Mouse (Mus musculus) hindbrain, embryonic 11.5 days (tissue): Measurements from ENCODE around the gene Zcchc9. TPM values are rescaled to one million over a fixed set of nuclear protein-coding genes. Genes with fewer than 3 reads are reported as not detected.

Source experiments
- ATAC-seq: fragments of 200-750 bp; cut with Nextera tagmentation; 2 replicates; pipeline ENCODE4 v1.8.0; 2017; ENCODE audit warnings: mild to moderate bottlenecking, moderate TSS enrichment, moderate library complexity; ENCODE audit not compliant: low FRiP score
- DNase-seq: peaks from one replicate; pipeline ENCODE4 v3.0.0-alpha.2; 2015; ENCODE audit warnings: low spot score
- H3K27ac ChIP-seq: fragments of 300-500 bp; sonication (generic); 2 replicates; pipeline ENCODE4 v1.5.1; 2014; ENCODE audit warnings: mild to moderate bottlenecking, low read depth, low read length
- H3K27me3 ChIP-seq: fragments of 300-500 bp; sonication (generic); 2 replicates; pipeline ENCODE4 v1.6.1; 2014; ENCODE audit warnings: mild to moderate bottlenecking, low read length, moderate library complexity, mixed read lengths; ENCODE audit not compliant: control insufficient read depth, insufficient read depth
- H3K36me3 ChIP-seq: fragments of 300-500 bp; sonication (generic); 2 replicates; pipeline ENCODE4 v1.6.1; 2014; ENCODE audit warnings: mild to moderate bottlenecking, low read length, moderate library complexity, mixed read lengths; ENCODE audit not compliant: control insufficient read depth, insufficient read depth
- H3K4me1 ChIP-seq: fragments of 300-500 bp; sonication (generic); replicated peaks from 2 replicates; pipeline ENCODE4 v1.6.1; 2014; ENCODE audit warnings: low read length, mixed read lengths; ENCODE audit not compliant: control insufficient read depth, insufficient read depth
- H3K4me2 ChIP-seq: fragments of 300-500 bp; sonication (generic); replicated peaks from 2 replicates; pipeline ENCODE4 v1.6.1; 2014; ENCODE audit warnings: mild to moderate bottlenecking, low read depth, low read length
- H3K4me3 ChIP-seq: fragments of 300-500 bp; sonication (generic); 2 replicates; pipeline ENCODE4 v1.5.1; 2014; ENCODE audit warnings: low read depth, low read length
- H3K9ac ChIP-seq: fragments of 300-500 bp; sonication (generic); 2 replicates; pipeline ENCODE4 v1.6.1; 2014; ENCODE audit warnings: low read depth, low read length
- H3K9me3 ChIP-seq: fragments of 300-500 bp; sonication (generic); 2 replicates; pipeline ENCODE4 v1.6.1; 2016; ENCODE audit warnings: low read length; ENCODE audit not compliant: control insufficient read depth
- WGBS: fragments of 180-500 bp; shearing (Covaris S2); extraction: QIAGEN DNeasy Blood & Tissue Kit; methylation state at CpG from one replicate; pipeline ENCODE4 v1.1.7; 2014; 5-methylcytosine and 5-hydroxymethylcytosine counted together
- polyA plus RNA-seq: library from polyadenylated mRNA; unstranded; fragments of >200 nt; fragmentation: Nextera tagmentation; extraction: Ambion mirVana; gene quantifications from 2 replicates; pipeline ENCODE4 v1.2.1, GENCODE M21; 2014

Gene Zcchc9
- polyA plus RNA-seq, 1 experiment from 2014 or later, result 31.7 TPM

DNA sequence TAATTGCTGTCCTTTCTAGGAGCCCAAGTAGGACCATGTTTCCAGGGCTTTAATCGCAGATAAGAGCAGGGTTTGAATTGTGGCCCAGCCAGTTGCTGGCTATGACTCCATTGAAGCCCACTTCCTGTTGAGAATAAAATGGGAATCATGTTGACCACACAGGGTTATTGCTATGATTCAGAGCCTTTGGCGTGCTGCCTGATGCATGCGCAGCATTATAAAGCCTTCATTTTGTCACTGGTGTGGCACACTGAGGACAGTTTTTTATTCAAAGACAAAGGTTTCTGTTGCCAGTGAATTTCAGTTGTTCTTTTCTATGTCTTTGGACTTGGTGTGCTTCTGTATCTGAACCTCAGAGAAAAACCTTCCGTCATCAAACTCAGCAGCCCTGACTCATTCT lies 51.3 kb downstream of the Zcchc9 start:
- ATAC-seq, result no peak

DNA sequence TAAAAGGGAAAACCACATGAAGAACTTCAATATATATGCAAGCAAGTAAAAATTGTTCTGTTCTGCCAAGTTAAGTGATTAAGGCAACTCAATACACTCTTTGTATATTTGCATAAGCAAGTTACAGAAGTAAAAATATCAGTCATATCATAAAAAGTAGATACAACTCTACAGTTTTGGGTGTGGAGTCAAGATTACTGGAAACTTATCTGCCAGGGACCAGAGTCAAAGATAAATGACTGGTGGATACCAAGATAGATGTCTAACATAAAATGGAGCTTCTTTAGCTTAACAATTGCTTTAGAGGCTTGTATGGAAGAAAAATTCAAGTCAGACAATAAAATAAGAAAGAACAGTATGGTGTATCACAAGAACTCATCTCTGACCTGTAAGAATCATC lies 52.7 kb downstream of the Zcchc9 start:
- Histone ChIP-seq H3K9me3 (no peaks in the 10 kb centered on the region), H3K36me3 (no peaks in the 10 kb centered on the region), H3K4me1 (no peaks in the 10 kb centered on the region), H3K4me3 (no peak overlapping the region), H3K9ac (no peak overlapping the region), H3K27ac (no peak overlapping the region), H3K27me3 (no peaks in the 10 kb centered on the region), H3K4me2 (no peak overlapping the region)
- no peak for ATAC-seq
- no peak for DNase-seq

More for the DNA sequence above, 51.3 kb downstream of the Zcchc9 start:
- Histone ChIP-seq H3K36me3 (no peaks in the 10 kb centered on the region), H3K4me1 (no peaks in the 10 kb centered on the region), H3K27ac (no peak overlapping the region), H3K27me3 (no peaks in the 10 kb centered on the region), H3K9ac (no peak overlapping the region), H3K9me3 (no peaks in the 10 kb centered on the region), H3K4me3 (no peak overlapping the region), H3K4me2 (no peak overlapping the region)
- no peak for DNase-seq
- WGBS, result 90% methylated on average over 4 of the region's 4 CpGs

GRCm38 (mm10) chr13:91753724-91754123 lies 53.8 kb downstream of the Zcchc9 start:
- H3K9me3 ChIP-seq, result no peaks in the 10 kb centered on the region
- ATAC-seq, result no peak

GRCm38 (mm10) chr13:91749981-91750380 lies 57.5 kb downstream of the Zcchc9 start:
- H3K9ac ChIP-seq, result no peak overlapping the region
- H3K9me3 ChIP-seq, result no peaks in the 10 kb centered on the region
- no peaks in the 10 kb centered on the region for H3K27me3 ChIP-seq
- DNase-seq, result no peak
- no peak for ATAC-seq
- no peak overlapping the region for H3K4me2 ChIP-seq
- 84% methylated on average over 4 of the region's 4 CpGs for WGBS
- no peaks in the 10 kb centered on the region for H3K36me3 ChIP-seq
- H3K27ac ChIP-seq, result no peak overlapping the region
- H3K4me3 ChIP-seq, result no peak overlapping the region
- H3K4me1 ChIP-seq, result no peaks in the 10 kb centered on the region

More at GRCm38 (mm10) chr13:91753724-91754123, 53.8 kb downstream of the Zcchc9 start:
- WGBS, result 57% methylated on average over 4 of the region's 4 CpGs
- Histone ChIP-seq H3K4me1 (no peaks in the 10 kb centered on the region), H3K27ac (no peak overlapping the region), H3K4me3 (no peak overlapping the region), H3K9ac (no peak overlapping the region), H3K27me3 (no peaks in the 10 kb centered on the region), H3K4me2 (no peak overlapping the region), H3K36me3 (no peaks in the 10 kb centered on the region)
- no peak for DNase-seq

- DNase-seq, result no peak
- no peaks in the 10 kb centered on the region for H3K27me3 ChIP-seq
- H3K36me3 ChIP-seq, result no peaks in the 10 kb centered on the region
- WGBS, result 86% methylated on average over 2 of the region's 2 CpGs
- no peak for ATAC-seq
- no peak overlapping the region for H3K4me2 ChIP-seq
- no peaks in the 10 kb centered on the region for H3K4me1 ChIP-seq
- no peak overlapping the region for H3K4me3 ChIP-seq
- no peak overlapping the region for H3K9ac ChIP-seq
- H3K9me3 ChIP-seq, result no peaks in the 10 kb centered on the region
- H3K27ac ChIP-seq, result no peak overlapping the region
Measured at GRCm38 (mm10) chr13:91748401-91748800, 59.1 kb downstream of the Zcchc9 start.

Other genes with a start within 250 kb of the Zcchc9 start
- 0.11 TPM in 1 of 2 replicates, not detected in the other for gene Acot12, start 66.2 kb downstream of the Zcchc9 start, polyA plus RNA-seq
- not detected in 2 replicates for gene Ckmt2, start 69.2 kb upstream of the Zcchc9 start, polyA plus RNA-seq